In genomic region chr16:24056123-24056884, GRCm38 (mm10) we compare ENCODE assay signal across 9 mouse cellular contexts.
DNase-seq lines count a peak whose midpoint lies in the region; ATAC-seq and TF ChIP-seq lines count a peak whose summit lies in the region.
"Had no signal": no experiment of that assay in that cellular context is flagged by ENCODE, and none has a peak within 500 bp of the region (broad histone marks: within the 10 kb centered on the region; RNA-seq: fewer than 3 reads in every experiment).

No protein-coding gene starts in this region.

- intact Hi-C loops in left cerebral cortex, postnatal 4 days (cut with DNase I) = no loop called here
- intact Hi-C loops in left cerebral cortex, postnatal 10 days (cut with DNase I) = no loop called here
- intact Hi-C loops in gastrocnemius, postnatal 36 days (cut with DNase I) = no loop called here

- no peak overlapping the region for H3K4me2 ChIP-seq in embryonic facial prominence, embryonic 14.5 days (ENCODE audit: low read depth, low read length)
- H3K4me2 ChIP-seq in liver, postnatal 0 days (ENCODE audit: low read depth, low read length) = no peak overlapping the region
- H3K4me2 ChIP-seq: forebrain, embryonic 12.5 days had no signal

- TF ChIP-seq EP300 in liver, postnatal 0 days (IDR thresholded peaks at IDR 0.05; ENCODE audit: low read depth) = no peak

- ATAC-seq in embryonic facial prominence, embryonic 14.5 days (ENCODE audit: low read depth) = peak; percentile 58; the same call in 1 of the 2 replicates
- no peak for ATAC-seq in liver, postnatal 0 days
- ATAC-seq: Patski had no signal

- H3K4me1 ChIP-seq in embryonic facial prominence, embryonic 14.5 days (ENCODE audit: control insufficient read depth, insufficient read depth, low read length) = peaks cover 6% of the 10 kb centered on the region
- peaks cover 15% of the 10 kb centered on the region; the same call in 1 of the 2 replicates for H3K4me1 ChIP-seq in liver, postnatal 0 days (ENCODE audit: insufficient read depth)

- 54% methylated on average over 12 of the region's 12 CpGs for WGBS in embryonic facial prominence, embryonic 14.5 days
- WGBS in liver, postnatal 0 days (ENCODE audit: insufficient replicate concordance) = 65% methylated on average over 12 of the region's 12 CpGs

- H3K36me3 ChIP-seq in embryonic facial prominence, embryonic 14.5 days (ENCODE audit: control insufficient read depth, insufficient read depth, low read length) = no peaks in the 10 kb centered on the region
- no peaks in the 10 kb centered on the region for H3K36me3 ChIP-seq in liver, postnatal 0 days (replicated peaks; ENCODE audit: insufficient read depth, low read length)
- H3K36me3 ChIP-seq: forebrain, embryonic 12.5 days had no signal

- H3K9ac ChIP-seq in embryonic facial prominence, embryonic 14.5 days (ENCODE audit: low read depth, low read length) = no peak overlapping the region
- no peak overlapping the region for H3K9ac ChIP-seq in liver, postnatal 0 days (replicated peaks)
- H3K9ac ChIP-seq: forebrain, embryonic 12.5 days had no signal

- no peak overlapping the region for H3K4me3 ChIP-seq in embryonic facial prominence, embryonic 14.5 days (ENCODE audit: low read depth, low read length)
- H3K4me3 ChIP-seq in liver, postnatal 0 days (ENCODE audit: low read depth, low read length) = no peak overlapping the region
- H3K4me3 ChIP-seq: forebrain, embryonic 12.5 days had no signal

- no peak for TF ChIP-seq CTCF in liver, postnatal 0 days (IDR thresholded peaks at IDR 0.05; ENCODE audit: low read depth)

- H3K9me3 ChIP-seq in embryonic facial prominence, embryonic 14.5 days (ENCODE audit: control insufficient read depth, low read length) = no peaks in the 10 kb centered on the region
- H3K9me3 ChIP-seq in liver, postnatal 0 days (ENCODE audit: low read length) = no peaks in the 10 kb centered on the region
- H3K9me3 ChIP-seq: forebrain, embryonic 12.5 days had no signal

- H3K27me3 ChIP-seq in embryonic facial prominence, embryonic 14.5 days (replicated peaks; ENCODE audit: control insufficient read depth, insufficient read depth, low read length) = no peaks in the 10 kb centered on the region
- H3K27me3 ChIP-seq in liver, postnatal 0 days (ENCODE audit: insufficient read depth, low read length) = no peaks in the 10 kb centered on the region
- H3K27me3 ChIP-seq: forebrain, embryonic 12.5 days; Patski had no signal

- peak; percentile 21 for DNase-seq in left cerebral cortex, postnatal 4 days
- no peak for DNase-seq in left cerebral cortex, postnatal 10 days (ENCODE audit: extremely low spot score in 1 of 2, low spot score in 2 of 2)
- DNase-seq in adipocyte (ENCODE audit: low spot score) = peak; percentile 91
- peak; percentile 51 for DNase-seq in embryonic facial prominence, embryonic 14.5 days (ENCODE audit: low spot score)
- DNase-seq in liver, postnatal 0 days = no peak
- DNase-seq in gastrocnemius, postnatal 36 days = no peak
- DNase-seq in urinary bladder, postnatal 14 days (ENCODE audit: low spot score) = no peak

- H3K27ac ChIP-seq in embryonic facial prominence, embryonic 14.5 days (replicated peaks; ENCODE audit: low read depth, low read length) = peak overlapping the region; percentile 54
- peak overlapping the region; percentile 84 for H3K27ac ChIP-seq in liver, postnatal 0 days (ENCODE audit: low read depth)
- H3K27ac ChIP-seq: forebrain, embryonic 12.5 days had no signal

Comparison
In these comparisons a context has a peak if more than half of its experiments do, and no peak if none do; other contexts are left out.
1. DNase-seq: peak in left cerebral cortex, postnatal 4 days (single experiment), adipocyte (single experiment) and embryonic facial prominence, embryonic 14.5 days (single experiment); none in left cerebral cortex, postnatal 10 days (0 of 2), liver, postnatal 0 days (single experiment), gastrocnemius, postnatal 36 days (0 of 2) and urinary bladder, postnatal 14 days (single experiment).